Mouse (Mus musculus) olfactory bulb, adult 2 months (tissue): ENCODE data around the gene Gm28557. TPM values are rescaled to one million over a fixed set of nuclear protein-coding genes. Genes with fewer than 3 reads are reported as not detected.
A peak's percentile ranks its signal among the peaks of the same experiment; 100 is the strongest.

Source experiments
- H3K27ac ChIP-seq: fragments of 200-500 bp; 2 replicates; pipeline ENCODE4 v1.5.1; 2012; ENCODE audit warnings: low read depth, low read length; ENCODE audit not compliant: insufficient read depth
- H3K4me1 ChIP-seq: fragments of 200-500 bp; 2 replicates; pipeline ENCODE4 v1.6.1; 2012; ENCODE audit warnings: low read length; ENCODE audit not compliant: control insufficient read depth, insufficient read depth
- H3K4me3 ChIP-seq: fragments of 200-500 bp; 2 replicates; pipeline ENCODE4 v1.5.1; 2012; ENCODE audit warnings: mild to moderate bottlenecking, low read depth, low read length, moderate library complexity; ENCODE audit not compliant: insufficient read depth
- CTCF ChIP-seq: fragments of 200-500 bp; IDR thresholded peaks from 2 replicates; pipeline ENCODE4 v1.5.1; 2012; ENCODE audit warnings: low read depth, mild to moderate bottlenecking, low read length, moderate library complexity; ENCODE audit not compliant: insufficient read depth
- POLR2A ChIP-seq: fragments of 200-500 bp; IDR thresholded peaks from 2 replicates; pipeline ENCODE4 v1.6.1; 2012; ENCODE audit warnings: mild to moderate bottlenecking, low read depth, low read length, moderate library complexity; ENCODE audit not compliant: insufficient read depth
- whole genome bisulfite sequencing: fragments of 180-500 bp; shearing (Covaris S2); methylation state at CpG from one replicate; pipeline ENCODE4 v1.1.7; 2018; 5-methylcytosine and 5-hydroxymethylcytosine counted together
- polyA plus RNA-seq: library from polyadenylated mRNA; stranded (reverse); fragments of >200 nt; gene quantifications from 2 replicates; pipeline ENCODE4 v1.2.4, GENCODE M21; 2012; ENCODE audit warnings: low replicate concordance; ENCODE audit not compliant: missing spikeins, insufficient read depth, insufficient read length

Gm28557 gene
- polyA plus RNA-seq, 1 experiment: not detected

DNA sequence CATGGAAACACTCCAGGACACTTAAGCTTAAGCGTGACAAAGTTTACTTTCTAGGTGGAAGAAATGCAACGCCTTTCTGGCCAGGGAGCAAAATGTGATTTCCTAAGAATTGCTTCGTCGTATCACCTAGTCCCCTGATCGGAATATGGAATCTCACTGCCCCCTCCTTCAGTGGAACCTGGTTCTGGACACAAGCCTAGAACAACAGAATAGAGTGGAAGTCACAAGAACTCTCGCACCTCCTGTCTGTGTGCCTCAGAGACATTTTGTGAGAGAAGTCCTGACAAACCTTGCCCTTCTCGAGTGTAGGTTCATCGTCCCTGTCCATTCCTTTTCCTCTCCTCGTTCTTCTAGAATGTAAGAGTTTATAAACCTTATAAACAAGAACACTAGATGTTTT is 723 bp downstream of the Gm28557 start:
- WGBS: 61% methylated on average over 9 of the region's 9 CpGs
- TF ChIP-seq POLR2A: no peak
- TF ChIP-seq CTCF: no peak
- H3K27ac ChIP-seq: peak overlapping the region; percentile 87
- H3K4me3 ChIP-seq: peak overlapping the region; percentile 98
- no peaks in the 10 kb centered on the region; the same call in 1 of the 2 replicates for H3K4me1 ChIP-seq

DNA sequence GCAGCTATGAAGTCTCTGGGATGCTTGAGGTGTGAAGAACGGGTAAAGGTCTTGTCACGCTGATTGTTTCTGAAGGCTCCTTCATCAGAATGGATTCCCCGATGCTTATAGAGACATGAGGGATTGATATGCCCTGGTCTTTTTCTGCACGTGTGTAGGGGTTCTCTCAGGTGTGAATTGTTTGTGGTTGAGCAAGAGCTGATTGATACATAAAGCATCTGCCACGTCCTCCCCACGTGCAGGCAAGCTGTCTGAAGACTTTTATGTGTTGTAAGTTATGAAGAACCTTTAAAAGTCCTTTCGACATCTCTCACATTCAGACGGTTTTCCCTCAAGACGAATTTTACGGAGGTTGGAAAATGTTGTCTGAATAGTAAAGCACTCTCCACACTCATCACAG is 10.5 kb downstream of the Gm28557 start, which contains the start of gene Zfp708:
TSS of gene Zfp708 (minus strand) at position 101 of the 400 bp plus-strand sequence.
- no peaks in the 10 kb centered on the region for H3K4me1 ChIP-seq
- no peak within 1 kb of the TSS for H3K27ac ChIP-seq
- WGBS: 90% methylated on average over 10 of the region's 10 CpGs
- no peak within 1 kb of the TSS for H3K4me3 ChIP-seq
- TF ChIP-seq CTCF (no peak), POLR2A (no peak)

DNA sequence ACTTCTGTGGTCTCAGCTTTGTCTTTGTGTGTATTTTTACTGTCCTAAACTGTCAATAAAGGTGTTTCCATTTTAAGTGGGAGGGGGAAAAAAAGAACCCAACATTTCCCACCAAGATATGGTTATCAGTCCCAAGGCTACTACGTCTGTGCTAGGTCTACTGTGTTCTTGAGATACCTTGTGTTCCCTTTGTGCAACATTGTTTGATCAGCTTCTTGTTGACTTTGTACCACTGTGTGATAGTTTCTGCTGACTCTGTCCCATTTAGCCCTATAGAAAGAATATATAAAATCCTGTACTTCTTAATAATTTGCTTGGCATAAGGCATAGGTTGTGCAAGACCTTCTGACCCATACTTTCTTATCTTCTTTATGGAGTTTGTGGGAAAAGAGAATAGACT is 18.2 kb downstream of the Gm28557 start:
- Histone ChIP-seq H3K27ac (no peak overlapping the region), H3K4me3 (no peak overlapping the region), H3K4me1 (no peaks in the 10 kb centered on the region)
- TF ChIP-seq CTCF (no peak), POLR2A (no peak)
- WGBS: 85% methylated on average over 1 of the region's 1 CpGs

DNA sequence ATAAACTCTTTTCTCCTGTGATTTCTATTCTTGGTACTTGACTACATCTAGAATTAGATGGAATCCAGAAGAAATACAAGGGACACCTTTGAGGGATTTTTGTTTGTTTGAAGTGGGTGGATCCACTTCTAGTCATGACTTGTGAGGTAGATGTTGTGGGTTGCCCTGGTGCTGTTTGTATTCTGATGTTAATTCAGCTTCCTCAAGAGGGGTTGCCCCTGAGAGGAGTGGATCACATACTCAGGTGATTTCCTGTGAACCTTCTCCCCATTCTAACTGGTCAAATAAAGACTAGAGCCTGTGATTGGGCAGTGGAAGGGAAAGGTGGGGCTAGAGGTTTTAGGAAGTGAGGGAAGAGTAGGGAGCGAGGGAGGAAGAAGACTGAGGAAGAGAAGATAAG is 26.5 kb downstream of the Gm28557 start:
- Histone ChIP-seq H3K4me3 (no peak overlapping the region), H3K4me1 (no peaks in the 10 kb centered on the region), H3K27ac (peak overlapping the region; percentile 78)
- WGBS: 100% methylated on average over 1 of the region's 1 CpGs
- TF ChIP-seq CTCF: no peak
- no peak for TF ChIP-seq POLR2A

DNA sequence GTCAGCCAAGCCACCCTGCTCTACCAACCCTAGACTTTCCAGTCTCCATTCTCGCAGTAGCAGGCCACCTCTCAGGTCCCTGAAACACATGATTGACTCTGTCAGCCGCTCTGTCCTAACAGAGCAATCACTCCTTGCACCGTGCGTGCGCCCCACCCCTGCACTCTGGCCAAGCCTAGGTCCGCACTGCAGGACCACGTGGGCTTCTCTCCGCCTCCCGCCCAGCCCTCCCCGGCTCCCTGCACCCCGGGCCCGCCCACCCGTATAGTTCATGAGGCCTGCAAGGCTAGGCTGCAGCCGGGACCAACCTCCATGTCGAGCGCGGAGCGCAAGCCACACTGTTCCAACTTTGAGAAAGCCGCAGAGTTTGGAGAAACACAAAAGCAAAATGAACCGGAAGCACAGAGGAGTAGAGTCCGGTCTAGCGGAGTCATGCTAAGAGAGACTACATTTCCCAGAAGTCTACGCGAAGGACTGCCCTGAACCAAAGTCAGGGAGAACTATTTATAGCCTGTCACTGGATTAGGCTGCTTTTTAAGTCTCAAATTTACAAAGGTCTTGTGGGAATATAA is 27.2 kb downstream of the Gm28557 start:
- no peaks in the 10 kb centered on the region for H3K4me1 ChIP-seq
- no peak for TF ChIP-seq CTCF
- peak; percentile 12; the same call in 1 of the 2 replicates for TF ChIP-seq POLR2A
- H3K4me3 ChIP-seq: peak overlapping the region; percentile 69
- WGBS: 1% methylated on average over 24 of the region's 24 CpGs
- H3K27ac ChIP-seq: peak overlapping the region; percentile 78; the same call in 1 of the 2 replicates

DNA sequence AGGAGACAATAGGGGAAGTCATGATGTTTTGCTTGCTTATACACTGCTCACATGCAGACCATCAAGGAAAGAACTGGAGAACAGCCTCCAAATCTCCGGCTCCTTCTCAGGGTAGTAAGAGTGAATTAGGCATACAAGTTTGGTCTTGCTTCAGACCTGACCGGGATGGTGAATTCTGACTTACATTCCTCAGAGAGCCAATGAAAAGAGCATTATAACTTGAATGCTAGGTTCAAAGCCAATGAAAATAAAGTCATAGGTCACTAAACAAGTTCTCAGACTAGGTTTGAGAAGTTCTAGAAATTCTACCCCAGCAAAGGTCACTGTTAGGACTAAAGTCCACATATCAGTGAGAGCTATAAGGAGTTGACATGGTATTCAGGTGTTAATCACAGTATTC is 31.2 kb downstream of the Gm28557 start:
- 98% methylated on average over 2 of the region's 2 CpGs for WGBS
- Histone ChIP-seq H3K4me3 (no peak overlapping the region), H3K4me1 (no peaks in the 10 kb centered on the region), H3K27ac (no peak overlapping the region)
- TF ChIP-seq CTCF (no peak), POLR2A (no peak)

DNA sequence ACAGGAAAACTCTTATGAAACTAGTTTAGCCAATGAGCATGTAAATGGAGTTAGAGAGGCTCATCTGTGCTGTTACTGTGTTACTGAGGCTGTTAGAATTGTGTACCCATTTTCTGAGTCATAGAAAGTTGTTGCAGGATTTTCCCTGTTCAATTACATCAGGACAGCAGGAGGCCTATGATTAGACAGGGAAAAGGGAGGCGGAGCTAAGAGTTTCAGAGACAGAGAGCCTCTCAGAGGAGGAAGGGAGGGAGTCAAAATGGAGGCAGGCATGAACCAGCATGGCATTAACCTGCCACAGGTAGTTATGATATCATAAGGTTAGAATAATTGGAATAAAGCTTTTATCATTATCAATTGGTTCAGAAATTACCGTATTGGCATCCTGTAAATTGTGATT is 35.6 kb downstream of the Gm28557 start:
- WGBS: 90% methylated on average over 2 of the region's 2 CpGs

DNA sequence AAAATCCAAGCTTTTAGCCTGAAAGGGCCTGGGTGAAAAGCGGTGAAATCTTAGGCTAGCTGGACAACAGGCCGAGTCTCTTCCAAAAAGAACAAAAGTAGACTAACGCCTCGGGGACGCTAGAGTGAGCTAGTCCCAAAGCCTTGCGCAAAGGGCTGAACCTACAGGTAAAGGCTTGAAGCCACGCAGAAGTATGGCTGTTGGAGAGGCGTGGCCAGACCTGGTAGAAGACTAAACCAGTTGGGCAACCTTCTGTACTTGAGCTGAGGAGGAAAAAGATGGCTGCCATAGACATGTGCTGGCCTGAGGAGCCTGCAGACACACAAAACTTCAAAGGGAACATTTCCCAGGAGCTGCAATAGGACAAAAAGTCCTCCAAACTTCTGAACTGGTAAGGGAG is 43.0 kb downstream of the Gm28557 start:
- no peak overlapping the region for H3K4me3 ChIP-seq
- TF ChIP-seq CTCF (no peak), POLR2A (no peak)
- WGBS: 91% methylated on average over 8 of the region's 8 CpGs
- H3K27ac ChIP-seq: no peak overlapping the region
- H3K4me1 ChIP-seq: no peaks in the 10 kb centered on the region; the same call in 1 of the 2 replicates

More for the DNA sequence above, 35.6 kb downstream of the Gm28557 start:
- Histone ChIP-seq H3K27ac (no peak overlapping the region), H3K4me1 (no peaks in the 10 kb centered on the region), H3K4me3 (no peak overlapping the region)
- TF ChIP-seq CTCF (no peak), POLR2A (no peak)

DNA sequence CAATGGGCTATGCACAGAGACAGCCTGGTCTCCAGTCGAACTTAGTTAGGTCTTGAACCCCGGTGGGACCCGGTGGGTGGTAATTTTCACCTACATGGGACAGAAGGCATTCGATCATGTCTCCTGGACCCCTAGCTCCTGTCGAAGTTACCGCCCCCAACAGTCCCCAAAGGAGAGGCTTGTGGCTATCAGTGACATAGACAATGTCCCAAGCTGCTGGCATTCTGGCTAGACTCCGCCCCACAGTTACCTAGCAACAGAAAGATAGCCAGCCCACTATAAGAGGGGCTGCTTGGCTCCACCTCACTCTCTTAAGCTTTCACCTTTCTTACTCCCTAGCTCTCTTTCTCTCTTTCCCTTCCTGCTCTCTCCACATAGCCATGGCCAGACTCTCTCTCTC is 46.0 kb downstream of the Gm28557 start:
- Histone ChIP-seq H3K4me1 (no peaks in the 10 kb centered on the region; the same call in 1 of the 2 replicates), H3K4me3 (no peak overlapping the region), H3K27ac (no peak overlapping the region)
- TF ChIP-seq POLR2A (no peak), CTCF (no peak)
- 67% methylated on average over 7 of the region's 7 CpGs for WGBS
